Mouse (Mus musculus): ENCODE data around the gene Ddah1. TPM values are rescaled to one million over a fixed set of nuclear protein-coding genes. Genes with fewer than 3 reads are reported as not detected.

Gene Ddah1
- polyA plus RNA-seq, 1 experiment from 2014 or later: 30.1 TPM

DNA sequence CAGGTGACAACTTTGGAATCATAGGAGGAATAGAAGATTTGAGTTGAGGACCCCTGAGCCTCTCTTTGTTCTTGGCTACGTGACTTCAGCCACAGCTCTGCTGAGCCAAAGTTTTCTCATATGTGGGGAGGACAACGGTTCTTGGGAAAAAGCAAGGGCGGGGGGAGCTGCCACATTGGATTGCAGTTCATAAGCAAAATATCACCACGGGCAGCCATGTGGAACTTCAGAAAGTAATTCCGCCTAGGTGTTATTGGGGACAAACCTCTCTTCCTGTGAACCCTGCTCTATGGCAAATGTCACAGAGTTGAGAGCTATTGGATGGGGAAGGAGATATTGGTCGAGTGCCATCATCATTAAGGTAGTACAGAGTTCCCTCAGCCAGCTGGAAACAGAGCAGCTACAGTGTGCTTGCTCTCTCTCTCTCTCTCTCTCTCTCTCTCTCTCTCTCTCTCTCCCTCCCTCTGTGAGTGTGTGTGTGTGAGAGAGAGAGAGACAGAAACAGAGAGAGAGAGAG, 20.0 kb downstream of the Ddah1 start:
- H3K4me1 ChIP-seq (ENCODE audit: insufficient read depth): peaks cover 5% of the 10 kb centered on the region; the same call in 1 of the 2 replicates
- H3K9me3 ChIP-seq (ENCODE audit: low read depth, low read length): no peaks in the 10 kb centered on the region
- H3K9ac ChIP-seq: no peak overlapping the region
- DNase-seq (no peak), ATAC-seq (ENCODE audit: insufficient read depth) (peak; percentile 15; the same call in 1 of the 2 replicates)
- no peaks in the 10 kb centered on the region for H3K27me3 ChIP-seq (ENCODE audit: insufficient read depth, low read length)
- H3K27ac ChIP-seq (ENCODE audit: low read depth): no peak overlapping the region
- no peaks in the 10 kb centered on the region for H3K36me3 ChIP-seq (ENCODE audit: insufficient read depth)
- no peak overlapping the region for H3K4me2 ChIP-seq
- WGBS: 71% methylated on average over 6 of the region's 6 CpGs
- no peak for TF ChIP-seq CTCF (IDR thresholded peaks at IDR 0.05; ENCODE audit: low read depth)
- no peak overlapping the region for H3K4me3 ChIP-seq (ENCODE audit: low read depth, low read length)

DNA sequence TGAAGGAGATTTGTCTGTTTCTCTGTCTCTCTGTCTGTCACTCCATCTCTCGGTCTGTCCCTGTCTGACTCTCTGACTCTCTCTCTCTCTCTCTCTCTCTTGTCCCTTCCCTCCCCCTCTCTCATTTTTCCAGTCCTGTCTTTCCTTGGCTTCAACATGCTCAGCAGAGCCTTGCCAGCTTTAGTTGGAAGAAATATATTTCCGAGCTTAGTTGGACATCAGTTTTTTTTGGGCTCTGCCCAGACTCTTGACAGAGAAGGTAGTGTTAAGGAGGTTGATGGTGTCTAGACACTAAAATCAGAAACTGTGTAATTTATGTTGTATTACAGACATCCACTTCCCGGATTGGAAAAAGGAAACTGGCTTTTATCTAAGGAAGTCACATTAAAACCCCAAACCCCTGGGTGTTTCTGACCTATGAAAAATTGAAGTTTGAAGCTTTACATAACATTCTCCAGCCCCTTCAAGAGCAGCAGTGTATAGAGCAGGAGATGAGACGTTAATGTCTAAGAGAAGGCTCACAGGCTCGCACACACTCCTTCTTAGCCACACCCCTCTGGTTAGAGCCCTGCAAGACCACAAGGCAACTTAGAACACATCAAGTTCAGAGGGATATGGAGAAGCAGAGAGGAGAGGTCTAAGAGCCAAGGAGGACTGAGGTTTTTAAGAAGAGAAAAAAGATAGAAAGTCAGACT, 21.0 kb downstream of the Ddah1 start:
- H3K4me2 ChIP-seq: no peak overlapping the region
- H3K9me3 ChIP-seq (ENCODE audit: low read depth, low read length): no peaks in the 10 kb centered on the region
- no peak for ATAC-seq (ENCODE audit: insufficient read depth)
- H3K4me3 ChIP-seq (ENCODE audit: low read depth, low read length): no peak overlapping the region
- H3K9ac ChIP-seq: no peak overlapping the region
- peaks cover 5% of the 10 kb centered on the region; the same call in 1 of the 2 replicates for H3K4me1 ChIP-seq (ENCODE audit: insufficient read depth)
- no peak for TF ChIP-seq CTCF (IDR thresholded peaks at IDR 0.05; ENCODE audit: low read depth)
- no peaks in the 10 kb centered on the region for H3K36me3 ChIP-seq (ENCODE audit: insufficient read depth)
- WGBS: 27% methylated on average over 5 of the region's 5 CpGs
- H3K27ac ChIP-seq (ENCODE audit: low read depth): no peak overlapping the region
- no peaks in the 10 kb centered on the region for H3K27me3 ChIP-seq (ENCODE audit: insufficient read depth, low read length)
- DNase-seq: no peak

DNA sequence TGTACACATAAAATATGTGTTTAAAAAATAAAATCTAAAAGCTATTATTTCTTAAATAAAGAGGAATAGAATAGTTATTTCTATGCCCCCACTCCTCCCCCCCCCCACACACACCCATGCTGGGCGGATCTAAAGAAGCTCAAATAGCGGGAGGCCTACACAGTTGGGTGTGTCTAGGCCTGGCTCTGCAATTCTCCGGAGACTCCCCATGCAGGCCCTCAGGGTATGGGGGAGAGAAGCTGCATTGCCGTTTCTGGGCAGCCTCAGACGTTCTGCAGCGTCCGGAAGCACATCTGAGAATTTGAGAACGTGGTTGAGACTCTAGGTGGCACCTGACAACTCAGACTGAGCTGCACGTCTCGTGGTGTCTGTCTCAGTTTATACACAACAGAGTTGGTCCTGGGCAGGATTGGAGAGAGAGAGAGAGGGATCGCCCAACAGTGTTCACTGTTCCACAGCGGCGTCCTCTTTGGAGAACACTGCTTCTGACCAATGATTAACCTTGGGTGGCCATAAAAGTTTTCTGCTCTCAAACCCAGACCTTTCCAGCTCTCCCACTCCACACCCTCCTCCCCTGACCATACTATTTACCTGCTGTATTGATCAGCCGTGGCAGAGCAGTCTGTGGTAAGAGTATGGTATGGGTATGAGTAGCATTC, 22.4 kb downstream of the Ddah1 start:
- Histone ChIP-seq H3K9ac (no peak overlapping the region), H3K27me3 (ENCODE audit: insufficient read depth, low read length) (no peaks in the 10 kb centered on the region), H3K4me3 (ENCODE audit: low read depth, low read length) (no peak overlapping the region), H3K4me2 (no peak overlapping the region), H3K27ac (ENCODE audit: low read depth) (no peak overlapping the region), H3K4me1 (ENCODE audit: insufficient read depth) (peaks cover 5% of the 10 kb centered on the region; the same call in 1 of the 2 replicates), H3K36me3 (ENCODE audit: insufficient read depth) (no peaks in the 10 kb centered on the region), H3K9me3 (ENCODE audit: low read depth, low read length) (no peaks in the 10 kb centered on the region)
- TF ChIP-seq CTCF (IDR thresholded peaks at IDR 0.05; ENCODE audit: low read depth): no peak
- no peak for DNase-seq
- no peak for ATAC-seq (ENCODE audit: insufficient read depth)
- WGBS: 69% methylated on average over 14 of the region's 14 CpGs

DNA sequence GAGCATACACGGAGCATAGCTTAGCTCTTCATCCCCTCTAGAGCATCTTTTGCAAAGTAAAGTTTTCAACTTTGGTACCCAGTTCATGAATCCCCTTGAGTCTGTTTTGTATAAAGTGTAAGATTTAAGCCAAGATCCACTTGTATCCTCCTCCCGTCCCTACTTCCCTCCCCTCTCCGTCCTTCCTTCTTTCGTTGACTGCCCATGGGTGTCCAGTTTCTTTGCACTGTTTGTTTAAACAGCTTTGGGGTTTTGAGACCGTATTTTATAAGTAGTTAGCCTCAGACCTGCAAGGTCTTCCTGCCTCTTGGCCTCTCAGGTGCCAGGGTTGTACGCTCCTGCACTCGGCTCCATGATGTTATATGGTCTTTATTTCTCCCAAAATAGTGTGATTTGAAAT, 26.8 kb downstream of the Ddah1 start:
- WGBS: 50% methylated on average over 7 of the region's 7 CpGs
- H3K4me3 ChIP-seq (ENCODE audit: low read depth, low read length): no peak overlapping the region
- H3K27ac ChIP-seq (ENCODE audit: low read depth): no peak overlapping the region

DNA sequence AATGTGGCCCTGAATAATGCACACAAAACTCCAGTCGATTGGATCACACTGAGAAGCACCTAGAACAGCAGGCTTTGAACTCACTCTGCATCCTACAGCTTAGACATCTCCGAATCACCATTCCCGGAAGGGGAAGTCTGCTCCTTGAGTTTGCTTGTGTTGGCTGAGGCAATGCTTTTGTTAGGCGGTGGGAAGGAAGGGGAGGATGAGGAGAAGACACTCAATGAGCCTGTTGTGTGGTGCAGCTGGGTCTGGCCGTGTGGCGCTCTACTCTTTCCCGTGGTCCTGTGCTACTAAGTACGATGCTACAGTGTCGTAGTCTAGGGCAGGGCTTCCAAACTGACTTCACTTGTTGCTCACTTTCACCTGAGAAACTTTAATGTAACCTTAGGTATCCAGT, 28.8 kb downstream of the Ddah1 start:
- no peaks in the 10 kb centered on the region for H3K9me3 ChIP-seq (ENCODE audit: low read depth, low read length)
- H3K4me1 ChIP-seq (ENCODE audit: insufficient read depth): peaks cover 15% of the 10 kb centered on the region
- DNase-seq (peak; percentile 18), ATAC-seq (ENCODE audit: insufficient read depth) (0 out of 2 replicates have a peak, but pooled peaks have one; percentile 32)
- H3K9ac ChIP-seq: no peak overlapping the region
- no peak for TF ChIP-seq CTCF (IDR thresholded peaks at IDR 0.05; ENCODE audit: low read depth)
- H3K27me3 ChIP-seq (ENCODE audit: insufficient read depth, low read length): no peaks in the 10 kb centered on the region
- no peak overlapping the region for H3K27ac ChIP-seq (ENCODE audit: low read depth)
- no peak overlapping the region for H3K4me3 ChIP-seq (ENCODE audit: low read depth, low read length)
- no peaks in the 10 kb centered on the region for H3K36me3 ChIP-seq (ENCODE audit: insufficient read depth)
- 72% methylated on average over 9 of the region's 9 CpGs for WGBS
- no peak overlapping the region for H3K4me2 ChIP-seq

More for the DNA sequence above, 26.8 kb downstream of the Ddah1 start:
- H3K36me3 ChIP-seq (ENCODE audit: insufficient read depth): no peaks in the 10 kb centered on the region
- H3K4me2 ChIP-seq: no peak overlapping the region
- DNase-seq (no peak), ATAC-seq (ENCODE audit: insufficient read depth) (no peak)
- no peaks in the 10 kb centered on the region for H3K9me3 ChIP-seq (ENCODE audit: low read depth, low read length)
- TF ChIP-seq CTCF (IDR thresholded peaks at IDR 0.05; ENCODE audit: low read depth): no peak
- H3K4me1 ChIP-seq (ENCODE audit: insufficient read depth): peaks cover 2% of the 10 kb centered on the region
- H3K27me3 ChIP-seq (ENCODE audit: insufficient read depth, low read length): no peaks in the 10 kb centered on the region
- no peak overlapping the region for H3K9ac ChIP-seq

DNA sequence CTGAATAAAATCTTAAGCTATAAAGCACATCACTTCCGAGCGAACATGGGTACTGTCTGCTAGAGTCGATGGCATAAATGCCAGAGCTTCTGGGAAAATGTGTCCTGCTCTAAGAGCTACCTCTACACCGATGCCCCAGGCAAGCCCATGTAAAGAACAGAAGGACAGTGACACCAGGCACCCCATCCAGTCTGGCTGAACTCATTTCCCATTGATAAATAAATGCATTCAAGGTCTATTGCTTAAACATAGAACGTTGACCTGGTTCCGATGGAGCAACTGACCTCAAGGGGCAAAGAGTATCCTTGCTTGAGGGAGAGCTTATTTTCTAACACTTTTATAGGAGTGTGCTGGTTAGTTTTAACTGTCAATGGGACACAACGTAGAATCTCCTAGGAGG, 30.6 kb downstream of the Ddah1 start:
- WGBS: 84% methylated on average over 7 of the region's 7 CpGs
- Histone ChIP-seq H3K36me3 (ENCODE audit: insufficient read depth) (no peaks in the 10 kb centered on the region), H3K4me2 (no peak overlapping the region), H3K4me3 (ENCODE audit: low read depth, low read length) (no peak overlapping the region), H3K9me3 (ENCODE audit: low read depth, low read length) (no peaks in the 10 kb centered on the region), H3K27me3 (ENCODE audit: insufficient read depth, low read length) (no peaks in the 10 kb centered on the region), H3K4me1 (ENCODE audit: insufficient read depth) (peaks cover 15% of the 10 kb centered on the region), H3K9ac (no peak overlapping the region), H3K27ac (ENCODE audit: low read depth) (no peak overlapping the region)
- ATAC-seq (ENCODE audit: insufficient read depth): no peak
- DNase-seq: no peak
- no peak for TF ChIP-seq CTCF (IDR thresholded peaks at IDR 0.05; ENCODE audit: low read depth)

DNA sequence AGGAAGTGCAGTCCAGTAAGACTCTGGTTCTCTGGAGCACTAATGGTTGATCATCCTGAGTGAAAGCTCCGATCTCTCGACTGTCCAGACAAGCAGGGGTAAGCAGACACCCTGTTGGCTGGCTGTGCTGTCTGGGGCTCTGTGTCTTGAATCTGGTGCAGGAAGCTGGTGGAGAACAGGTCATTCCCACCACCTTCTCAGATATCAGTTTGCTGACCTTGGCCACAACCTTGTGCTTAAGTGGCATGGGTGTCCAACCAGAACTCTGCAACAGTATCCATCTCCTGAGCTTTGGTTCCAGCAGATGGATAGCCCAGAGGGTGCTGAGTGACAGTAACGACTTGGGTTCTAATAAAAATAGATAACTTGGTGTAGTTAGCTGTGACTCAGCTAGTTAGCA, 31.8 kb downstream of the Ddah1 start:
- ATAC-seq (ENCODE audit: insufficient read depth): peak; percentile 32; the same call in 1 of the 2 replicates
- WGBS: 60% methylated on average over 3 of the region's 3 CpGs

More for the DNA sequence above, 31.8 kb downstream of the Ddah1 start:
- Histone ChIP-seq H3K27ac (ENCODE audit: low read depth) (no peak overlapping the region), H3K9me3 (ENCODE audit: low read depth, low read length) (no peaks in the 10 kb centered on the region), H3K4me1 (ENCODE audit: insufficient read depth) (peaks cover 15% of the 10 kb centered on the region), H3K4me2 (no peak overlapping the region), H3K9ac (no peak overlapping the region), H3K36me3 (ENCODE audit: insufficient read depth) (no peaks in the 10 kb centered on the region), H3K27me3 (ENCODE audit: insufficient read depth, low read length) (no peaks in the 10 kb centered on the region), H3K4me3 (ENCODE audit: low read depth, low read length) (no peak overlapping the region)
- TF ChIP-seq CTCF (IDR thresholded peaks at IDR 0.05; ENCODE audit: low read depth): no peak
- DNase-seq: no peak

All from lung, embryonic 14.5 days (tissue).